Mouse (Mus musculus): Measurements from ENCODE around the gene Emg1. TPM values are rescaled to one million over a fixed set of nuclear protein-coding genes. Genes with fewer than 3 reads are reported as not detected.
A peak's percentile ranks its signal among the peaks of the same experiment; 100 is the strongest.

Gene Emg1
- polyA plus RNA-seq (2012; rRNA removed): 29.6 and 42.9 TPM in 2 replicates

DNA sequence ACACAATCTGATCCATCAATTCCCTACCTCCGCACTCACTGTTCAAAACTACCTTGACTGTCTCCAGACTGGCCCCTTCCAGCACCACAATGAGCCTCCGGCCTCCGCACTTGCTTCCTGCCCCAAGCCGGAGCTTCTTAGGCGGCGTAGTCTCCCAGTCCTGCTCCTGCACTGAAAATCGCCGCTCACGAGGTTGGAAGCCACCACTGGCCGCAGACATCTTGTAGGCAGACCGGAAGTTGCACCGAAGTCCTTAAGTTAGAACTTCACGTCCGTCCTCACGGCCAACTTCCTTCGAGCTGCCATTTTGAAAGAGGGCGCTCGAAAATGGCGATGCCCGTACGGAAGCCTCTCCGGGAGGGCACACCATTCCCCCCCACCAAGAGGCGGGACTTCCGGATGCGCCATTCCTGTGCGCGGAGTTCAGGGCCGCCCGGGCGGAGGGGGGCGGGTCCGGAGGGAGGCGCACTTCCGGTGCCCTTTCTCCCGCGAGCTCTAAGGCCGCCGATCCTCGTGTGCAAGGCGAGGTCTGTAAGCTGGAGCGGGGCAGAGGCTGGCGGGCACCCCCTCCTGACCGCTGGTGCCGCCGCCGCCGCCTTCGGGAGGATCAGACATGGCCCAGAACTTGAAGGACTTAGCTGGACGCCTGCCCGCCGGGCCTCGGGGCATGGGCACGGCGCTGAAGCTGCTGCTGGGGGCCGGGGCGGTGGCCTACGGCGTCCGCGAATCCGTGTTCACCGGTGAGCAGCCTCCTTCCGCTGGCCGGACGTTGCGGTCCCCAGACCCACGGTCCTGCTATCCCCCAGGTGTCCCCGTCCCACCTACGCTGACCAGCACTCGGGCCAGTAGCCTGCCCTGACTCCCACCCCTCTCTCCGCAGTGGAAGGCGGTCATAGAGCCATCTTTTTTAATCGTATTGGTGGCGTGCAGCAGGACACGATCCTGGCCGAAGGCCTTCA lies at the start of gene Emg1, which contains the start of gene Phb2:
Gene Emg1 (minus strand): TSS at position 355 of the 959 bp plus-strand sequence.
Gene Phb2 (plus strand): TSS at position 513 of the 959 bp plus-strand sequence.
- Histone ChIP-seq H3K4me1 (ENCODE audit: control insufficient read depth, insufficient read depth, low read length) (peaks cover 9% of the 10 kb centered on the region), H3K4me3 (replicated peaks; ENCODE audit: extremely low read depth, low read depth, low read length) (peak within 1 kb of the TSS; percentile 70)
- DNase-seq: peak; percentile 99
- TF ChIP-seq CTCF (IDR thresholded peaks at IDR 0.05; ENCODE audit: insufficient read depth, low read length): no peak
- TF ChIP-seq POLR2A (IDR thresholded peaks at IDR 0.05; ENCODE audit: borderline replicate concordance, extremely low read depth, low read depth, low read length): peak; percentile 37; the same call in 1 of the 2 replicates
- WGBS: under 1% methylated on average over 76 of the region's 76 CpGs

DNA sequence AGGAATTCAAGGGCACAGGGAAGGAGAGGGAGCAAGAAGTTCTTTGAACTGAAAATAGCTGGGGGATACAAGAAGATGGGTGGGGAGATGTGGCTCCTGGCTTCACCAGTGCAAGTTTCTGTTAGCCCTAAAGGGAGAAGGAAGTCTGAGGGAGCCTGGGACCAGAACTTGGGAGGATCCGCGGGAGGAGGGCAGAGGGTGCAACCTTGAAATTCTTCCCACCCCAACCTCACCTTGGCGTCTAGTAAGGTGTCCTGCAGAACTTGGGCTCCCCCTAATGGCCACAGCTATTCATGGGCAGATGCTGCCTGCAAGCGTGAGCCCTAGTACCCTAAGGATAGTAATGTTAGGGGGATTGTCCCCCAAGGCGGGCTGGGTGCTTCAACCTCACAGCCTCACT lies 47.3 kb upstream of the Emg1 start:
- 2% methylated on average over 5 of the region's 5 CpGs for WGBS
- peak; percentile 83 for DNase-seq
- H3K4me3 ChIP-seq (replicated peaks; ENCODE audit: extremely low read depth, low read depth, low read length): peak overlapping the region; percentile 4
- H3K4me1 ChIP-seq (ENCODE audit: control insufficient read depth, insufficient read depth, low read length): peaks cover 11% of the 10 kb centered on the region; the same call in 1 of the 2 replicates
- peak; percentile 98 for TF ChIP-seq CTCF (IDR thresholded peaks at IDR 0.05; ENCODE audit: insufficient read depth, low read length)
- 0 out of 2 replicates have a peak, but pooled peaks have one; percentile 8 for TF ChIP-seq POLR2A (IDR thresholded peaks at IDR 0.05; ENCODE audit: borderline replicate concordance, extremely low read depth, low read depth, low read length)

DNA sequence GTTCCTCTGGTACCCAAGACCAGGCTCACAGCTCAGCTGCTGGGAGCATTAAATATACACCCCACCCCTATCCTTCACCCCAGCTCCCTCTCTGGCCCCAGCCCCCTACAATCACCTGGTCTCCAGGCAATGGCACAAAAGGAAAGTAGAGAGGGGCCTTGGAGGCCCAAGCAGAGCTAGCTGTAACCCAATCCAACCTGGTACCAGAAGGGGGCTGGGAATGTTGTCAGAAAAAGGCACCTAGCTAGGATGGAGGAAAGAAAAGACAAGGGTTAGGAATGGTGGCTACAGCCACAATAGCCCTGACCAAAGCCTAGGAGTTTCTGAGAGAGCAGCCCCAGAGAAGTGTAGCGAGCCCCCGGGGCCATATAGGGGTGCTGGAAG lies 46.9 kb upstream of the Emg1 start:
- TF ChIP-seq CTCF (IDR thresholded peaks at IDR 0.05; ENCODE audit: insufficient read depth, low read length): no peak
- TF ChIP-seq POLR2A (IDR thresholded peaks at IDR 0.05; ENCODE audit: borderline replicate concordance, extremely low read depth, low read depth, low read length): no peak
- Histone ChIP-seq H3K4me1 (ENCODE audit: control insufficient read depth, insufficient read depth, low read length) (peaks cover 12% of the 10 kb centered on the region; the same call in 1 of the 2 replicates), H3K4me3 (replicated peaks; ENCODE audit: extremely low read depth, low read depth, low read length) (no peak overlapping the region)
- no peak for DNase-seq
- WGBS: 43% methylated on average over 2 of the region's 2 CpGs

DNA sequence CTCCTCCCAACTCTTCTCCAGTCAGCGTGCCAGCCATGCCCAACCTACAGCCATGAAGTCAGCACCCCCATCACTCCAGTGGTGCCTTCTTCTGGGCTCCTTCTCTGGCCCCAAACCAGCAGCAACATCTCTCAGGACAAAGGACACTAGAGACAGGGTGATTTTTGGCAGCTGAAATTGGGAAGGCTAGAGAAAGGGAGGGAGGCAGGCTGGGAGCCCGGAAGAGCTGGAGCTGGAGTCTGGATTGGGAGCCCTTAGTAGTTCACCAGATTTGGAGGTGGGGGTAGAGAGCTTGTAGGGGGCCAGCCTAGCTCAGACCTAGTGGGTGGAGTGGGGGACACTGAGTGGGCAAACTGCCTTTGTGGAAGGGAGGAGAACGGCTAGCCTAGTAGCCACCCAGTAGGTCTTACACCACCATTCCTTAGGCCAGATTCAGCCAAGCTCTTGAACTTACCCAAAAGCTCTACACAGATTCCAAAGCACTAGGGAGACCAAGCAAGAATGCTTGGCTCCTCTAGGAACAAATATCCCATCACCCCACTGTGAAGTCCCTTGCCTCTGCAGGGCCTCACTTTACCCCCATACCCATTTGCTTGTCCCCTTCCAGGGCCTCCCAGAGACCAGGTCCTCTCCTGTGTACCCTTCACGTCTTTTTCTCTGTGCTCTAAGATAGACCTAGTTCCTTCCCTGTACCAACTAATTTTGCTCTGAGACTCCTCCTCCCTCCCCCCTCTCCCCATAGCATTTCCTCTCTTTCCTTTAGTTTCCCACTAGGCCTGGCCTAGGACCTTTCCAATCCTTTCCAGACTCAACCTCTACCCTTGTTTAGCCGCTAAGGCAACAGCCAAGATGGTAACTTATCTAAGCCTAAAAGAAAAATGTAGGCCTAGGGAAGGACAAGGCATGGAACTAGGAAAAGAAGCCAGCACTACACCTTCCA lies 46.2 kb upstream of the Emg1 start:
- H3K4me1 ChIP-seq (ENCODE audit: control insufficient read depth, insufficient read depth, low read length): peaks cover 12% of the 10 kb centered on the region; the same call in 1 of the 2 replicates
- no peak overlapping the region for H3K4me3 ChIP-seq (replicated peaks; ENCODE audit: extremely low read depth, low read depth, low read length)
- 43% methylated on average over 5 of the region's 5 CpGs for WGBS
- TF ChIP-seq CTCF (IDR thresholded peaks at IDR 0.05; ENCODE audit: insufficient read depth, low read length) (no peak), POLR2A (IDR thresholded peaks at IDR 0.05; ENCODE audit: borderline replicate concordance, extremely low read depth, low read depth, low read length) (no peak)
- no peak for DNase-seq

DNA sequence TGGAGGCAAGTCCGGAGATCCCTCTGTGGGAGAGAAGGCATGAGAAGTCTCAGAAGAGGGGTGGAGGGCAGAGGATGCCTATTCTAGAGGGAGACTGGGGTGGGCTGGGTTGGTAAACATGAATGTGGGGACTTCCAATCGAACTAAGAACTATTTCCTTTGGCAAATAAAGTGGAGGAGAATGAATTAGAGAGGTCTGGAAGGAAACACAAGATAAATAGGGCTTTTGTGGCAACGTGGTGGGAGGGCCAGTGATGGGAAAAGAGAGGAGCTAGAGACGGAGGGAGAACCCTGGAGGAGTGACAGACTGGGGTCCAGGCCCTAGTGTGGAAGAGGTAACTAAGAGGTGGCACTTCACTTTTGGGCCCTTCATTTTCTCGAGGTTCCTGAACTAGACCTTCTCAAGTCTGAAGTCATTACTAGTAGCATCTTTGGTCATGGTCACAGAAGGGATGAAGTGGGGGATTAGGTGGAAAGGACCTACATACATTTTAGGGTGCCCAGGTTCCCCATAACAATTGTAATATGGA lies 45.4 kb upstream of the Emg1 start:
- DNase-seq: no peak
- 14% methylated on average over 5 of the region's 5 CpGs for WGBS
- Histone ChIP-seq H3K4me3 (replicated peaks; ENCODE audit: extremely low read depth, low read depth, low read length) (no peak overlapping the region), H3K4me1 (ENCODE audit: control insufficient read depth, insufficient read depth, low read length) (peaks cover 12% of the 10 kb centered on the region; the same call in 1 of the 2 replicates)
- no peak for TF ChIP-seq POLR2A (IDR thresholded peaks at IDR 0.05; ENCODE audit: borderline replicate concordance, extremely low read depth, low read depth, low read length)
- TF ChIP-seq CTCF (IDR thresholded peaks at IDR 0.05; ENCODE audit: insufficient read depth, low read length): no peak

DNA sequence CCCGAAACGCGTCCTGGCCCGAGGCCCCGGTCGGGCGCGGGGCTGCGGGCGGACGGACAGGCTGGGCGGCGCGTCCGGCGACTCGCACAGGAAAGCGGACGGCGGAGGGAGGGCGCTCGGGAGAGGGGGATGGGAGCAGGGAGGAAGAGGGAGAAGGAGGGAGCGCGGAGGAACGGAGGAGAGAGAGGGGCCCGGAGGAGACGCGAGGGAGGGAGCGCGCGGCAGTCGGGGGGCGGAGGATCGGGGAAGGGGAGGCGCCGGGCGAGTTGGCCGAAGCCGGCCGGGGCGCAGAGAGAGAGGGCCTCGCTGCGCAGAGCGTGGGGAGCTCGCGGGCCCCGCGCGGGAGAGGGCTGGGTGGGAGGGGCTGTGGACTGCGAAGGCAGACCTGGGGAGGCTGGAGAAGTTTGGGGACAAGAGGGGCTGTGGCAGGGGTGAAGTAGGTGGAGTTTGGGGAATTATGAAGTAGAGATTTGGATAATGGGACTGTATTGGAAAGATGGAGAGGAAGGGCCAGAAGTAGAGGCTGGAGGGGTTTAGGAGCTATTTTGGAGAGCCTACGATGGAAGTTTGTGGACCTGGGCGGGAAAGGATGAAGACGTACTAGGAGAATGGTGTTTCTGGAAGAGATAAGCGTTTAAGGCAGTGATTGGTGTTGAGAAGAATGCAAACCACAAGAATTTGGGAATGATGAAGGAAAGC lies 44.8 kb upstream of the Emg1 start:
- peaks cover 12% of the 10 kb centered on the region; the same call in 1 of the 2 replicates for H3K4me1 ChIP-seq (ENCODE audit: control insufficient read depth, insufficient read depth, low read length)
- WGBS: under 1% methylated on average over 49 of the region's 54 CpGs
- peak overlapping the region; percentile 50 for H3K4me3 ChIP-seq (replicated peaks; ENCODE audit: extremely low read depth, low read depth, low read length)
- TF ChIP-seq POLR2A (IDR thresholded peaks at IDR 0.05; ENCODE audit: borderline replicate concordance, extremely low read depth, low read depth, low read length) (peak; percentile 32; the same call in 1 of the 2 replicates), CTCF (IDR thresholded peaks at IDR 0.05; ENCODE audit: insufficient read depth, low read length) (no peak)
- DNase-seq: peak; percentile 82

DNA sequence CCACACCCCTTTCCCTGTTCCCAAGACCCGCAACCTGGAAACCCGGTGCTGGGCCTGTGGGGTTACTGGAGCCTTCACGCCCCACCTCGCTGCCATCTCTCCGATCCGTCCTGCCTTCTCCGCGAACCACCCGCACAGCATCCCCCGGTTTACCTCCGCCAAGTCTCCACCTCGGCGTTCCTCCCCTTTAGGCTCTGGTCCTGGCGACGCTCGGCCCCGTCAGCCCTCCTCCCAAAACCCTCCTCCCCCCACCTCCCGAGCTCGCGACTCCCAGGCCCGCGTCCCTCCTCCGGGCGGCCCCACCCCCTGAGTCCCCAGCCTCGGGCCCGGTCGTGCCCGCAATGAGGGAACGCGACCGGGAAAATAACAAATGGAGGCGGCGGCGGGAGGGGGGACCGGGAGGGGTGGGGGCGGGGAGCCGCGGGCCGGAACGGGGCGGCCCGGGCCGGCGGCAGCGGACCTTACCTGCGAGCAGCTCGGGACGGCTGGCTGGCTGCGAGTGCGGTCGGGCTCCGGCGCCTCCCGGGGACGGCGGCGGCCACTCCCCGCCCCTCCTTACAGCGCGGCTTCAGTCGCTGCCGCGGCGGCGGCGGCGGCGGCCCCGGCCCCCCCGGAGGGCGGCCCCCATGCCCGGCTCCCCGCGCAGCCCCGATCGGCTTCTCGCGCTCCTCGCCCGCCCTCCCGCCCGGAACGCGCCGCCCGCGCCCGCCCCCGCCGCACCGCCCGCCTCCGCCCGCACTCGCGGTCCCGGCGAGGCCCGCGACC lies 44.0 kb upstream of the Emg1 start, which contains the start of the genes Gm45234 and Atn1:
Gene Gm45234 (minus strand): TSS at position 191 of the 765 bp plus-strand sequence.
Gene Atn1 (minus strand): TSS at position 694 of the 765 bp plus-strand sequence.
- WGBS: 1% methylated on average over 91 of the region's 100 CpGs
- peak; percentile 72 for DNase-seq
- TF ChIP-seq CTCF (IDR thresholded peaks at IDR 0.05; ENCODE audit: insufficient read depth, low read length) (no peak), POLR2A (IDR thresholded peaks at IDR 0.05; ENCODE audit: borderline replicate concordance, extremely low read depth, low read depth, low read length) (no peak)
- peak within 1 kb of the TSS; percentile 50 for H3K4me3 ChIP-seq (replicated peaks; ENCODE audit: extremely low read depth, low read depth, low read length)
- peaks cover 12% of the 10 kb centered on the region; the same call in 1 of the 2 replicates for H3K4me1 ChIP-seq (ENCODE audit: control insufficient read depth, insufficient read depth, low read length)
